Mouse (Mus musculus): ENCODE measurements around the gene Fbxw21.

DNA sequence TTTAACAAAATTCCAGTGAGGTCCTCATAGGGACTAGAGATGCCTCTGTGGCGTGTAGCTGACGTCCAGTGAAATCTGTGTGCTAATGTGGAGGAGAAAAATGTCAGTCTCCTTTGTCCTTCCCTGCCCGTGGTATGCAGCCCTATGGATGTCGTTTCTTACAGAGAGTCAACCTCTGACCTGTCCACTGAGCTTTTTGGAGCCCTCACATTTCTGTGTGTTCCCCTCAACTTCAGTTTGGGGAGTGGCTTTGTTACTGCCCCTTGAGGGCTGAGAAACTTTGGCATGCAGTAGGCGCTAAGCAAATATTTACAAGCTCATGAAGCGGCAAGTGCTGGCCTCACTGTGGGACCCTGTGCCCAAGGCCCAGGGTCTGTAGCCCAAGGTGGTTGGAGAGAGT, 64.5 kb downstream of the Fbxw21 start:
- no peak for TF ChIP-seq TAL1 (IDR thresholded peaks at IDR 0.05; ENCODE audit: low read length)
- no peak for TF ChIP-seq GATA1 (IDR thresholded peaks at IDR 0.05; ENCODE audit: low read length)

Data from erythroblast, embryonic 14.5 days (primary cell).